Comparison of ENCODE assay signal across 7 mouse cellular contexts in genomic region chr1:63999481-63999880, GRCm38 (mm10).
A peak's percentile ranks its signal among the peaks of the same experiment; 100 is the strongest.
DNase-seq lines count a peak whose midpoint lies in the region.

No protein-coding gene starts in this region.

- DNase-seq in layer of hippocampus, adult 11-12 months (ENCODE audit: low spot score) = peak; percentile 36
- DNase-seq in layer of hippocampus, adult 8-10 months (ENCODE audit: low spot score in 2 of 2) = no peak
- DNase-seq in cerebellum, adult 11 months = peak; percentile 58
- peak; percentile 66 to 74 for DNase-seq in cerebellum, postnatal 14 days
- peak; percentile 29 for DNase-seq in lung, postnatal 10 days
- no peak for DNase-seq in spleen, postnatal 10 days (ENCODE audit: low spot score in 2 of 2)
- no peak for DNase-seq in retina, postnatal 1 day

Comparison
In these comparisons a context has a peak if more than half of its experiments do, and no peak if none do; other contexts are left out.
1. DNase-seq: peak in layer of hippocampus, adult 11-12 months (single experiment), cerebellum, adult 11 months (single experiment), cerebellum, postnatal 14 days (2 of 2) and lung, postnatal 10 days (single experiment); none in layer of hippocampus, adult 8-10 months (0 of 2), spleen, postnatal 10 days (0 of 2) and retina, postnatal 1 day (single experiment).